Mouse (Mus musculus) spleen, adult 2 months (tissue): ENCODE data around the gene Gm21987.

Experiments used
- CTCF ChIP-seq: fragments of 200-500 bp; IDR thresholded peaks from 2 replicates; pipeline ENCODE4 v1.5.1; 2011; ENCODE audit warnings: mild to moderate bottlenecking, inconsistent platforms; ENCODE audit not compliant: insufficient read depth, insufficient read length, insufficient replicate concordance; ENCODE audit errors: extremely low read depth
- POLR2A ChIP-seq: fragments of 200-500 bp; IDR thresholded peaks from 2 replicates; pipeline ENCODE4 v1.6.1; 2011; ENCODE audit warnings: low read depth, low read length, inconsistent platforms

- no peak for TF ChIP-seq CTCF
- no peak for TF ChIP-seq POLR2A
Measured at GRCm38 (mm10) chr16:38348217-38348761, 1.4 kb downstream of the Gm21987 start.
